Mouse (Mus musculus): ENCODE measurements around the gene Gm9125.
"Not testable (repeated sequence)": the region's sequence is repeated elsewhere in the genome, so short reads cannot be mapped to it uniquely, and the experiment has no call there.

The Gm9125 gene

GRCm38 (mm10) chr3:94054785-94055184 lies at the start of gene Gm9125:
Gene Gm9125, minus strand, starts transcription at chr3:94054885.
- not testable (repeated sequence) for DNase-seq (ENCODE audit: low read depth)

DNA sequence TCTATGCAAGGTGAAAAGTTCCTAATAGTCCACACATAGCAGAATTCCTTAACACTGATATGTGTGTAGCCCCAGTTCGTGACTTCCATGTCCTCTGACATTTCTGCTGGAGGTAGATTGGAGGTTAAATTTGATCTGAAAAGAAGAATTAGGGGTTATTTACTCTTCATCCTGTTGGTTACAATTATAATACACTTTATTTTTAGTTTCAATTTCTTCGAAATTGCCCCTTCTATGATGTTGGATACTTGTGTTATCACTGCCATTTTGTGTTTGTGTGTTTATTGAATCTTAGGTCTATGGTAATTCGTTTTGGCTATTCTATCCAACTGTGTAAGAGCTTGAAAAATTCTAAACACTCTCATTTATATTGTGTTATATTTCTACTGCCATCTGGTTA lies 17.9 kb upstream of the Gm9125 start, which contains the start of gene Gm10697:
TSS of gene Gm10697 (minus strand) at position 101 of the 400 bp plus-strand sequence.
- DNase-seq (ENCODE audit: low read depth): not testable (repeated sequence)

DNA sequence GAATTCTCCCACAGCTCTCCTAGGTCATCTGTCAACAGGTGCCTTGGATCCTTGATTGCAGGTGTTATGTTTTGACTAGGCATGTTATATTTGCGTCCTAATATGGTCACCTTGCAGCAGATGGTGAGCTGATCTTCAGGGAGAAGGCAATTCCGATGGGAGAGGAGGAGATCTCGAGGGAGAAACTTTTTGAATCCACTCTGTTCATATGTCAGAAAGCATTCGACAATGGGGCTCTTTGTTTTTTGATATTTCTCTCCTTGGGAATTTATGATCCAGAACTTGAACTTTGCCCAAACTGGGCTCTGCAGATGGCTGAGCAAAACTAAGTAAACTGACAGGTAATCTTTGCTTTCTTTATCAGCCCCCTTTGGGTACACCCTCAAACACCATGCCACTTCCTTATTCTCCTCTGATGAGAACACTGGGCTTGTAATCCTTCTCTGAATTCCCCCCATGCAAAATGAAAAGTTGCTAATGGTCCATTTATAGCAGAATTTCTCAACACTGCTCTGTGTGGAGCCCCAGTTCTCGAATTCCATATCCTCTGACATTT lies 5.0 kb downstream of the Gm9125 start:
- not testable (repeated sequence) for DNase-seq (ENCODE audit: low read depth)

DNA sequence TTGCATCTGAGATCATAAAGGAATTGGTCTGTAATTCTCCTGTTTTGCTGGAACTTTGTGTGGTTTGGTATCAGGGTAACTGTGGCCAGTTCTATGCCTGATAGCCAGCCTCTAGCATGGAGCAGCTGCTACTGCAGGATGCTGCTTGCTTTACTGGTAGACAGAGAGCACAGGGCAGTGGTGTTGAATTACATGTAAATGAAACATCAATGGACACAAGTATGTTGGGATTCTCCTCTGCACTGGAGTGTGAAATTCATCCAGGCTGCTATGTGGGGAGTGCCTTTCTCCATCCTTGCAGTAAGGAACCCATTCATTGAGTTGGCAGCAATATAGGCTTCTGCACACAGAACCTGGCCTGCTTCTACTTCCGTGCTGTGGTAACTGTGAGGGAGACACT lies 16.4 kb downstream of the Gm9125 start:
- DNase-seq (ENCODE audit: low read depth): not testable (repeated sequence)

- not testable (repeated sequence) for DNase-seq (ENCODE audit: low read depth)
Measured at GRCm38 (mm10) chr3:94034400-94034799, 20.3 kb downstream of the Gm9125 start.

Data from 416B (cell line).